In the genomic region with DNA sequence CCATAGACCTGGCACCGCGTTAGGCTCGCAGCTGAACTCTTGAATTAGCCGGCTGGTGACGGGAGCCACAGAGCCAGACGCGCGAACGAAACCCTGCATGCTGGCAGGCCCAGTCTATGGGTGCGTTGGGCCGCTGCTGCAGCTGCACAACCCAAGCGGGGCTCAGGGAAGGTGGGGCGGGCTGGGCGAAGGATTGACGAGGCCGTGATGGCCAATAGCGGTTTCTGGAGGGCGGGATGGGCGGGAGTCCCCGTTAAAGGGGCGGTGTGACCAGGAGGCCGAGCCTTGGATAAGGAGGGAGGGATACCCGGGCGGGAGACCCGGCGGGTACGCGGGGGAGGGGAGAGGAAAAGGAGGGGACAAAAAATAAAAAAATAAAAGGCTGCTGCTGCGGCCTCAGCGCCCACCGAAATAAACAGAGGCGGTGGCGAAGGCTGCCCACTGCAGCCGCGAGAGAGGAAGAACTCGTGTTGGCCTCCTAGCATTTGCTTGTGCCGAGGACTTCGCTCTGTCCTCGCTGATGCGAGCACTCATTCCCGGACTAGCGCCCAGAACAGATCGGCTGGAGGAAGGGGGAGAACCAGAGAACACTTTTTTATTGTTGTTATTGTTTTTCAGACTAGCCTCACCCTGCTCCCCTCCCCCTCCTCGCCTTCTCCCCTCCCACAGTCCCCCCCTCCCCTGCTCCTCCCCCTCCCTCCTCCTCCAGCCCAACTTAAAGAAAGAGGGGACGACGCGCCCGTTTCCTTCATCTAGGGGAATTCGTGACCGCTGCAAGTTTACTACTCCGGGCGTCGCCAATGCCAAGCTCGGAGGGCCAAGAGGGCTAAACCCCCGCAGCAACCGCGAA, we compare ENCODE assay signal across 9 mouse cellular contexts. TPM values are rescaled to one million over a fixed set of nuclear protein-coding genes. Genes with fewer than 3 reads are reported as not detected.
DNase-seq lines count a peak whose midpoint lies in the region; ATAC-seq and TF ChIP-seq lines count a peak whose summit lies in the region.
"Had no signal": no experiment of that assay in that cellular context is flagged by ENCODE, and none has a peak within 500 bp of the region (broad histone marks: within the 10 kb centered on the region; RNA-seq: fewer than 3 reads in every experiment).

No protein-coding gene starts in this region.

- no peaks in the 10 kb centered on the region for H3K36me3 ChIP-seq in embryonic facial prominence, embryonic 15.5 days
- no peaks in the 10 kb centered on the region for H3K36me3 ChIP-seq in limb, embryonic 13.5 days

- WGBS in embryonic facial prominence, embryonic 15.5 days: under 1% methylated on average over 55 of the region's 57 CpGs
- WGBS in limb, embryonic 13.5 days: under 1% methylated on average over 55 of the region's 57 CpGs
- WGBS in olfactory bulb, adult 2 months: 2% methylated on average over 57 of the region's 57 CpGs

- ATAC-seq in cerebellum, adult (ENCODE audit: insufficient number of reproducible peaks, low FRiP score, low TSS enrichment): peak; percentile 65
- ATAC-seq in embryonic facial prominence, embryonic 15.5 days (ENCODE audit: insufficient number of reproducible peaks, low FRiP score, low TSS enrichment, low read depth): peak; percentile 43; the same call in 1 of the 2 replicates
- peak; percentile 83 for ATAC-seq in limb, embryonic 13.5 days (ENCODE audit: low FRiP score, low read depth)

- 0 out of 2 replicates have a peak, but pooled peaks have one; percentile 27 for TF ChIP-seq POLR2A in olfactory bulb, adult 2 months (IDR thresholded peaks at IDR 0.05; ENCODE audit: insufficient read depth, low read depth, low read length)

- no peaks in the 10 kb centered on the region for H3K9me3 ChIP-seq in embryonic facial prominence, embryonic 15.5 days (replicated peaks)
- H3K9me3 ChIP-seq in limb, embryonic 13.5 days: no peaks in the 10 kb centered on the region

- no peak overlapping the region for H3K9ac ChIP-seq in embryonic facial prominence, embryonic 15.5 days
- H3K9ac ChIP-seq in limb, embryonic 13.5 days: peak overlapping the region; percentile 83

- peaks cover 95% of the 10 kb centered on the region for H3K27me3 ChIP-seq in embryonic facial prominence, embryonic 15.5 days
- H3K27me3 ChIP-seq in limb, embryonic 13.5 days: peaks cover 84% of the 10 kb centered on the region

- peaks cover 36% of the 10 kb centered on the region for H3K4me1 ChIP-seq in embryonic facial prominence, embryonic 15.5 days
- H3K4me1 ChIP-seq in limb, embryonic 13.5 days: peaks cover 37% of the 10 kb centered on the region
- peaks cover 9% of the 10 kb centered on the region for H3K4me1 ChIP-seq in olfactory bulb, adult 2 months (ENCODE audit: control insufficient read depth, insufficient read depth, low read length)

- no peak overlapping the region for H3K27ac ChIP-seq in embryonic facial prominence, embryonic 15.5 days (replicated peaks)
- H3K27ac ChIP-seq in limb, embryonic 13.5 days: peak overlapping the region; percentile 93
- peak overlapping the region; percentile 93 for H3K27ac ChIP-seq in olfactory bulb, adult 2 months (ENCODE audit: insufficient read depth, low read depth, low read length)

- H3K4me3 ChIP-seq in embryonic facial prominence, embryonic 15.5 days (replicated peaks): peak overlapping the region; percentile 44
- H3K4me3 ChIP-seq in limb, embryonic 13.5 days: peak overlapping the region; percentile 64
- H3K4me3 ChIP-seq in olfactory bulb, adult 2 months (ENCODE audit: insufficient read depth, low read depth, low read length): peak overlapping the region; percentile 59

- H3K4me2 ChIP-seq in embryonic facial prominence, embryonic 15.5 days (replicated peaks): peak overlapping the region; percentile 77
- H3K4me2 ChIP-seq in limb, embryonic 13.5 days (replicated peaks): peak overlapping the region; percentile 80

- no peak for TF ChIP-seq CTCF in olfactory bulb, adult 2 months (IDR thresholded peaks at IDR 0.05; ENCODE audit: insufficient read depth, low read depth, low read length)

- peak; percentile 58 to 77 for DNase-seq in layer of hippocampus, postnatal 10 days (ENCODE audit: low spot score in 2 of 2)
- DNase-seq in layer of hippocampus, postnatal 25 days (ENCODE audit: extremely low spot score in 1 of 2, low spot score in 1 of 2): no peak
- DNase-seq in left cerebral cortex, adult 18-20 months (ENCODE audit: low spot score in 2 of 2): no peak
- DNase-seq in left cerebral cortex, adult 9 months (ENCODE audit: low spot score in 2 of 2): no peak

RNA-seq across cellular contexts. Expression of gene Zic2, which starts 1.0 kb away (rescaled TPM):
- 10 to 100 TPM; 23.7 to 25.4 TPM for total RNA-seq in layer of hippocampus, postnatal 10 days (2021)
- total RNA-seq in layer of hippocampus, postnatal 25 days (2021): 10 to 100 TPM; 14.6 to 18.1 TPM
- 0.09 and 0.32 TPM in 2 replicates for polyA plus RNA-seq in embryonic facial prominence, embryonic 15.5 days (2015; fragmentation: Nextera tagmentation; extraction: Ambion mirVana)
- 2.8 and 3.2 TPM in 2 replicates for polyA plus RNA-seq in limb, embryonic 13.5 days (2015; fragmentation: Nextera tagmentation; extraction: Ambion mirVana)
- not detected in 2 replicates for polyA plus RNA-seq in olfactory bulb, adult 2 months (2012; ENCODE audit: insufficient read depth, insufficient read length, low replicate concordance, missing spikeins)
- total RNA-seq in left cerebral cortex, adult 18-20 months (2021): 10 to 100 TPM; 19.0 to 20.2 TPM
- total RNA-seq: neutrophil, adult 5-6 weeks had no signal

RNA-seq across cellular contexts. Expression of gene Zic5, which starts 8.8 kb away (rescaled TPM):
- 1 to 10 TPM; 4.3 to 5.4 TPM for total RNA-seq in layer of hippocampus, postnatal 10 days (2021)
- total RNA-seq in layer of hippocampus, postnatal 25 days (2021): 1 to 10 TPM; 3.3 to 6.2 TPM
- polyA plus RNA-seq in embryonic facial prominence, embryonic 15.5 days (2015; fragmentation: Nextera tagmentation; extraction: Ambion mirVana): 0.09 and 0.89 TPM in 2 replicates
- 2.3 and 2.6 TPM in 2 replicates for polyA plus RNA-seq in limb, embryonic 13.5 days (2015; fragmentation: Nextera tagmentation; extraction: Ambion mirVana)
- polyA plus RNA-seq in olfactory bulb, adult 2 months (2012; ENCODE audit: insufficient read depth, insufficient read length, low replicate concordance, missing spikeins): not detected in 2 replicates
- 1 to 10 TPM; 3.0 to 4.0 TPM for total RNA-seq in left cerebral cortex, adult 18-20 months (2021)
- total RNA-seq: neutrophil, adult 5-6 weeks had no signal

RNA-seq across cellular contexts. Expression of gene Gm10837, which starts 16.1 kb away (rescaled TPM):
- not detected for total RNA-seq in layer of hippocampus, postnatal 10 days (2021)
- total RNA-seq in layer of hippocampus, postnatal 25 days (2021): under 1 TPM in 1 of 2 experiments, not detected in 1; 0.23 TPM
- polyA plus RNA-seq in embryonic facial prominence, embryonic 15.5 days (2015; fragmentation: Nextera tagmentation; extraction: Ambion mirVana): not detected in 2 replicates
- polyA plus RNA-seq in limb, embryonic 13.5 days (2015; fragmentation: Nextera tagmentation; extraction: Ambion mirVana): not detected in 2 replicates
- polyA plus RNA-seq in olfactory bulb, adult 2 months (2012; ENCODE audit: insufficient read depth, insufficient read length, low replicate concordance, missing spikeins): not detected in 2 replicates
- not detected for total RNA-seq in left cerebral cortex, adult 18-20 months (2021)
- total RNA-seq: neutrophil, adult 5-6 weeks had no signal

RNA-seq across cellular contexts. Expression of gene Gm5089, which starts 23.4 kb away (rescaled TPM):
- total RNA-seq in layer of hippocampus, postnatal 10 days (2021): under 1 TPM; 0.23 to 0.38 TPM
- total RNA-seq in layer of hippocampus, postnatal 25 days (2021): under 1 TPM; 0.12 to 0.42 TPM
- polyA plus RNA-seq in embryonic facial prominence, embryonic 15.5 days (2015; fragmentation: Nextera tagmentation; extraction: Ambion mirVana): 0.08 TPM in 1 of 2 replicates, not detected in the other
- polyA plus RNA-seq in limb, embryonic 13.5 days (2015; fragmentation: Nextera tagmentation; extraction: Ambion mirVana): 0.18 and 0.37 TPM in 2 replicates
- not detected in 2 replicates for polyA plus RNA-seq in olfactory bulb, adult 2 months (2012; ENCODE audit: insufficient read depth, insufficient read length, low replicate concordance, missing spikeins)
- under 1 TPM; 0.28 to 0.35 TPM for total RNA-seq in left cerebral cortex, adult 18-20 months (2021)
- total RNA-seq: neutrophil, adult 5-6 weeks had no signal

RNA-seq across cellular contexts. Expression of gene Pcca, which starts 59.9 kb away (rescaled TPM):
- 10 to 100 TPM; 32.5 to 49.2 TPM for total RNA-seq in layer of hippocampus, postnatal 10 days (2021)
- 10 to 100 TPM; 35.1 to 40.6 TPM for total RNA-seq in layer of hippocampus, postnatal 25 days (2021)
- polyA plus RNA-seq in embryonic facial prominence, embryonic 15.5 days (2015; fragmentation: Nextera tagmentation; extraction: Ambion mirVana): 20.3 and 22.0 TPM in 2 replicates
- polyA plus RNA-seq in limb, embryonic 13.5 days (2015; fragmentation: Nextera tagmentation; extraction: Ambion mirVana): 26.9 and 28.3 TPM in 2 replicates
- not detected in 2 replicates for polyA plus RNA-seq in olfactory bulb, adult 2 months (2012; ENCODE audit: insufficient read depth, insufficient read length, low replicate concordance, missing spikeins)
- total RNA-seq in left cerebral cortex, adult 18-20 months (2021): 10 to 100 TPM; 38.9 to 42.5 TPM

Comparison
In these comparisons a context has a peak if more than half of its experiments do, and no peak if none do; other contexts are left out.
1. DNase-seq: peak in layer of hippocampus, postnatal 10 days (2 of 2); none in layer of hippocampus, postnatal 25 days (0 of 2), left cerebral cortex, adult 18-20 months (0 of 2) and left cerebral cortex, adult 9 months (0 of 2).
2. Peak in every context shown above with its lines, with median percentiles within 50 percentile points of each other: ATAC-seq and H3K4me3 ChIP-seq.